Mouse (Mus musculus): ENCODE data around the gene Bach2. TPM values are rescaled to one million over a fixed set of nuclear protein-coding genes. Genes with fewer than 3 reads are reported as not detected.

Gene Bach2
- polyA plus RNA-seq, 1 experiment from 2014 or later = 21.9 TPM

DNA sequence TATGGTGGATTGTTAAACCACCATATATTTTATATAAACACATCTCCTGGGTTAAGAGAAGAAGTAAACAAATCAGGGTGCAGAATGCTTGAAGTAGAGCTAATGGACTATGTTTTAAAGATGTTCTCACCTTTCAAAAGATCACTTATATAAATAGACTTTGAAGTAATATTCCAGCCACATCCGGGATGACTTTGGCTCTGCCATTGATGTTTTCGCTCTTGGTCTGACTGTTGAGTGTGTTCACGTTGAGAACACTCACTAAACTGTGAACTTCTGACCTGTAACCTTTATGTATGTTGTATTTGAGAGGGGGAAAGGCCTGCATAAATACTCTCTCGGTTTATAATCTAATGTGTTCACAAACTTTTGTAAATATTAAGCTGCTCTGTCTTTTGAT lies 20.2 kb upstream of the Bach2 start:
- WGBS = 92% methylated on average over 4 of the region's 4 CpGs
- no peak for DNase-seq (ENCODE audit: low spot score)

DNA sequence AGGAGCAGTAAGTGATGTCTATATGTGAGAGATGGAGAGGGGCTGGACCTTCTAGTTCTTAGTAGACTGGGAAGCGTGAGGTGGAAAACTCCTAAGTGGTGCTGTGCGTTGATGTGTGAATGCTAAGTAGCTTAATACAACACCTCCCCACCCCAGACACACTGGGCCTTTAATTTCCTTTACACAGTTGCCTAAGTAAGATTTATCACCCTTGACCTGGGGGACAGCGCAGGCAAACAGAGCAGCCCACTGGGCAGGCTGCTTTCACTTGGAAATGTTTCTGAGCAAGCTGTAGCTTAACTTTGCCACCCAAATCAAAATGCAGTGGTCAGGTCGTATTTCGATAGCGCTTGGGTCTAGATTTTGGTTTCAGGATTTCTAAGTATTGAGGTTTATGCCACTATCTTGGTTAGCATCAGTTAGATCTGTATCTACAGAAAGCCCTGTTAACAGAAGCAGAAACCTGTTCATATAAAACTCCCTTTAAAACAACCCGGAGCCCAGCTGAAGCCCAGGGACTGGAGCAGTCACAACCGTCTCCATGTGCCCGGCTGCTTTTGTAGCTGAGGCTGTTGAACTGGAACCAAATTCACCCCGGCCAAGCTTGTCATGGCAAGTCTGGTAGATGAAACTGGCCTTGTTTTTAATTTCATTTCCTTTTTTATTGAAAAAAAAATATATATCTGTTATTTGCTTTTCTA lies 19.0 kb upstream of the Bach2 start:
- Histone ChIP-seq H3K4me3 (ENCODE audit: low read depth, low read length) (no peak overlapping the region), H3K27me3 (replicated peaks; ENCODE audit: control insufficient read depth, insufficient read depth, low read length) (no peaks in the 10 kb centered on the region), H3K27ac (ENCODE audit: low read depth, low read length) (peak overlapping the region; percentile 21; the same call in 1 of the 2 replicates), H3K4me1 (ENCODE audit: control insufficient read depth, insufficient read depth, low read length) (peaks cover 10% of the 10 kb centered on the region), H3K9me3 (replicated peaks; ENCODE audit: control insufficient read depth, low read length) (no peaks in the 10 kb centered on the region), H3K4me2 (ENCODE audit: low read length) (no peak overlapping the region), H3K9ac (ENCODE audit: low read length) (no peak overlapping the region), H3K36me3 (ENCODE audit: control insufficient read depth, insufficient read depth, low read length) (no peaks in the 10 kb centered on the region)
- DNase-seq (ENCODE audit: low spot score) (no peak), ATAC-seq (no peak)
- WGBS = 52% methylated on average over 10 of the region's 10 CpGs

More for the DNA sequence above, 20.2 kb upstream of the Bach2 start:
- Histone ChIP-seq H3K9me3 (replicated peaks; ENCODE audit: control insufficient read depth, low read length) (no peaks in the 10 kb centered on the region), H3K4me1 (ENCODE audit: control insufficient read depth, insufficient read depth, low read length) (peaks cover 10% of the 10 kb centered on the region), H3K4me2 (ENCODE audit: low read length) (no peak overlapping the region), H3K9ac (ENCODE audit: low read length) (no peak overlapping the region), H3K27ac (ENCODE audit: low read depth, low read length) (no peak overlapping the region), H3K27me3 (replicated peaks; ENCODE audit: control insufficient read depth, insufficient read depth, low read length) (no peaks in the 10 kb centered on the region), H3K36me3 (ENCODE audit: control insufficient read depth, insufficient read depth, low read length) (no peaks in the 10 kb centered on the region), H3K4me3 (ENCODE audit: low read depth, low read length) (no peak overlapping the region)
- ATAC-seq = no peak

DNA sequence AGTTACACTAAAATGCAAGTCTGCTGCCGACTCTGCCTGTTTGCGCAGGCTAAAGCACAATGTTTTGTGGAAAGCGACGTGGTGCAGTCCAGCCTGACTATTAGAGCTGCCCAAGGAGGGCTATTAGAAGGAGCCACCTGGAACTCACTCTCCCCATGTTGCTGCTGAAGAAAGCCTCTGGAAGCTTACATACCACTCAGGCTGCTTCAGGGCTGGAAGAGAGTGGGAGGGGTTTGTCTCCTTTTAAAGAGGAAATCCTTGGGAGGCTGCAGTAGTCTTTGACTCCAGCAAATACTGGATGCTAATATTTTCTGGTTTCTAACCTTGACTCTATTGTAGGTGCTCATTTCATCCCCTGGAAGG lies 18.5 kb upstream of the Bach2 start:
- Histone ChIP-seq H3K9ac (ENCODE audit: low read length) (no peak overlapping the region), H3K4me3 (ENCODE audit: low read depth, low read length) (no peak overlapping the region), H3K36me3 (ENCODE audit: control insufficient read depth, insufficient read depth, low read length) (no peaks in the 10 kb centered on the region), H3K27me3 (replicated peaks; ENCODE audit: control insufficient read depth, insufficient read depth, low read length) (no peaks in the 10 kb centered on the region), H3K9me3 (replicated peaks; ENCODE audit: control insufficient read depth, low read length) (no peaks in the 10 kb centered on the region), H3K4me1 (ENCODE audit: control insufficient read depth, insufficient read depth, low read length) (peaks cover 10% of the 10 kb centered on the region), H3K4me2 (ENCODE audit: low read length) (no peak overlapping the region), H3K27ac (ENCODE audit: low read depth, low read length) (peak overlapping the region; percentile 21; the same call in 1 of the 2 replicates)
- WGBS = 63% methylated on average over 4 of the region's 4 CpGs
- no peak for ATAC-seq
- no peak for DNase-seq (ENCODE audit: low spot score)

DNA sequence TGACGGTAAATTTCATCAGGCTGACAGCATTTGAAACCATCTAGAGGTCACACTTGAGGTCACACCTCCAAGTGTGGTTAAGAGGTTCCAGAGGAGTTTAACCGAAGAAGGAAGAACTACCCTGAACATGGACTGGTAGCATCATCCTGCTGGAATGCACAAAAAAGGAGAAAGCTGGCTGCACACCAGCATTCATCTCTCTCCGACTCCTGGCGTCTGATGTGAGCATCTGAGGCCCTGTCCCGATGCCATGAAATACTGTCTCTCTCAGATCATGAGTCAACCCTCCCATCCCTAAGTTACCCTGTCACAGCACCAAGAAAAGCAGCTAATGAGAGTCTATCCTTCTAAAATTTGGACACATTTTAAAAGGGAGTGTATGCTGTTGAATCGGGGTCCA lies 17.6 kb upstream of the Bach2 start:
- peak; percentile 67 for DNase-seq (ENCODE audit: low spot score)
- Histone ChIP-seq H3K4me3 (ENCODE audit: low read depth, low read length) (no peak overlapping the region), H3K36me3 (ENCODE audit: control insufficient read depth, insufficient read depth, low read length) (no peaks in the 10 kb centered on the region), H3K4me2 (ENCODE audit: low read length) (no peak overlapping the region), H3K27me3 (replicated peaks; ENCODE audit: control insufficient read depth, insufficient read depth, low read length) (no peaks in the 10 kb centered on the region), H3K27ac (ENCODE audit: low read depth, low read length) (no peak overlapping the region), H3K9me3 (replicated peaks; ENCODE audit: control insufficient read depth, low read length) (no peaks in the 10 kb centered on the region), H3K4me1 (ENCODE audit: control insufficient read depth, insufficient read depth, low read length) (peaks cover 10% of the 10 kb centered on the region), H3K9ac (ENCODE audit: low read length) (no peak overlapping the region)
- ATAC-seq = no peak
- WGBS = 72% methylated on average over 6 of the region's 6 CpGs

DNA sequence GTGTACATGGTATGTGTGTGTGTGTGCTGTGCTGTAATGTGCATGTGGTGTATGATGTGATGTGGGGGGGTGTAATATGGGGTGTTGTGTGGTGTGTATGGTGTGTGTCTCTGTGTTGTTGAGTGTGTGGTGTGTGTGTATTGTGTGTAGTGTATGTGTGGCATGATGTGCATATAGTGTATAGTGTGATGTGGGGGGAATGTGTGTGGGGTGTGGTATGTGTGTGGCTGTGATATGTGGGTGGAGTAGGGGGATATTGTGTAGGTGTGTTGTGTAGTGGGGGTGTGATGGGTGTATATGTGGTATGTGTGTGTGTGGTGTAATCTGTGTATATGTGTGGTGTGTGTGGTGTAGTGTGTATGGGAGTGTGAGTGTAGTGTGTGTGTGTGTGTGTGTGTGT lies 15.0 kb upstream of the Bach2 start:
- Histone ChIP-seq H3K4me1 (ENCODE audit: control insufficient read depth, insufficient read depth, low read length) (peaks cover 12% of the 10 kb centered on the region), H3K4me2 (ENCODE audit: low read length) (no peak overlapping the region), H3K27ac (ENCODE audit: low read depth, low read length) (no peak overlapping the region), H3K4me3 (ENCODE audit: low read depth, low read length) (no peak overlapping the region), H3K9me3 (replicated peaks; ENCODE audit: control insufficient read depth, low read length) (no peaks in the 10 kb centered on the region), H3K36me3 (ENCODE audit: control insufficient read depth, insufficient read depth, low read length) (no peaks in the 10 kb centered on the region), H3K9ac (ENCODE audit: low read length) (no peak overlapping the region), H3K27me3 (replicated peaks; ENCODE audit: control insufficient read depth, insufficient read depth, low read length) (no peaks in the 10 kb centered on the region)
- DNase-seq (ENCODE audit: low spot score) = no peak
- no peak for ATAC-seq

DNA sequence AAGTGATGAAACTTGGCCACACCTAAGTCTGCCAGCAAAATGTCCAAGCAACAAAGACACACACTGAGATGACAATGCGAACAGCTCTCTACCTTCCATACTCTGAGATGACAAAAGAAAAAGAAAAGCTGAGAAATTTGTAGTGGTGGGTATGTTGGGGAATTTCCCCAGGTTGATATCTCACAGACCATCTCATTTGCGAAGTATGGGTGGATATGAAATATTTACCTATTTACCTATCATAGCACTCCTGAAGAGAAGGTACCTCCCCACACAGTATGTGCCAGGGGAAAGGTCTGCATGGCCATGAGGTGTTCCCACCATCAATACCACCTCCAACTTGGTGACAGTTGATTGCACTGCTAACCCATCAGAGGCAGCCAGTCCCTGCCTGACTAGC lies 13.4 kb upstream of the Bach2 start:
- 93% methylated on average over 2 of the region's 2 CpGs for WGBS
- no peak overlapping the region for H3K4me3 ChIP-seq (ENCODE audit: low read depth, low read length)
- H3K4me2 ChIP-seq (ENCODE audit: low read length) = no peak overlapping the region
- H3K4me1 ChIP-seq (ENCODE audit: control insufficient read depth, insufficient read depth, low read length) = peaks cover 4% of the 10 kb centered on the region
- H3K36me3 ChIP-seq (ENCODE audit: control insufficient read depth, insufficient read depth, low read length) = no peaks in the 10 kb centered on the region
- ATAC-seq (no peak), DNase-seq (ENCODE audit: low spot score) (no peak)
- no peaks in the 10 kb centered on the region for H3K27me3 ChIP-seq (replicated peaks; ENCODE audit: control insufficient read depth, insufficient read depth, low read length)
- H3K9me3 ChIP-seq (replicated peaks; ENCODE audit: control insufficient read depth, low read length) = no peaks in the 10 kb centered on the region
- no peak overlapping the region for H3K9ac ChIP-seq (ENCODE audit: low read length)
- H3K27ac ChIP-seq (ENCODE audit: low read depth, low read length) = no peak overlapping the region

DNA sequence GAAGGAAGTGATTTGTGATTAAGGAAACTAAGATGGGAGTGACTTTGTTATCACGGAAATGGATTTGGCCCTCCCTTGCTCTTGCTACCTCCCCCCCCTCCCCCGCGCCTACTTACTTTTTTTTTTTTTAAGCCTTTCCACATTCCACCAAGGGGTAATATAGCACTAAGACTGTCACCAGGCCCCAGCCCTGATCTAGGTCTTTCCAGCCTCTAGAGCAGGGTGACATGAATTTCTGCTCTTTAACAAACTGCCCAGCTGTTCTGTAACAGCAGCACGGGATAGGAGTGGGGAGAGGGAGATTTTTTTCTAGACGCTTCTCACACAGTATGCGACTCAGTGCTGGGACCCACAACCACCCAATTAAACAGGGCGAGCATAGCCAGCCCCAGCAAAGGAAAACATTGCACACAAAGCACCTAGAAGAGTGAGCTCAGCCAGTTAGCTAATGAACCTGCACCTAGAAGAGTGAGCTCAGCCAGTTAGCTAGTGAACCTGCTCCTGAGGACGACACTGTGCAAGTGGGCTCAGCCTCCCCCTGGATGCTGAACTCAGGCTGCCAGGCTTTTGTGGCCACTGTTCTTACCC lies 10.5 kb upstream of the Bach2 start:
- no peaks in the 10 kb centered on the region for H3K27me3 ChIP-seq (replicated peaks; ENCODE audit: control insufficient read depth, insufficient read depth, low read length)
- WGBS = 47% methylated on average over 8 of the region's 8 CpGs
- no peak overlapping the region for H3K4me3 ChIP-seq (ENCODE audit: low read depth, low read length)
- 0 out of 2 replicates have a peak, but pooled peaks cover 2% of the 10 kb centered on the region for H3K4me1 ChIP-seq (ENCODE audit: control insufficient read depth, insufficient read depth, low read length)
- ATAC-seq = 0 out of 2 replicates have a peak, but pooled peaks have one; percentile 34
- no peaks in the 10 kb centered on the region for H3K9me3 ChIP-seq (replicated peaks; ENCODE audit: control insufficient read depth, low read length)
- H3K27ac ChIP-seq (ENCODE audit: low read depth, low read length) = no peak overlapping the region
- no peak overlapping the region for H3K4me2 ChIP-seq (ENCODE audit: low read length)
- H3K36me3 ChIP-seq (ENCODE audit: control insufficient read depth, insufficient read depth, low read length) = no peaks in the 10 kb centered on the region
- no peak overlapping the region for H3K9ac ChIP-seq (ENCODE audit: low read length)
- no peak for DNase-seq (ENCODE audit: low spot score)

DNA sequence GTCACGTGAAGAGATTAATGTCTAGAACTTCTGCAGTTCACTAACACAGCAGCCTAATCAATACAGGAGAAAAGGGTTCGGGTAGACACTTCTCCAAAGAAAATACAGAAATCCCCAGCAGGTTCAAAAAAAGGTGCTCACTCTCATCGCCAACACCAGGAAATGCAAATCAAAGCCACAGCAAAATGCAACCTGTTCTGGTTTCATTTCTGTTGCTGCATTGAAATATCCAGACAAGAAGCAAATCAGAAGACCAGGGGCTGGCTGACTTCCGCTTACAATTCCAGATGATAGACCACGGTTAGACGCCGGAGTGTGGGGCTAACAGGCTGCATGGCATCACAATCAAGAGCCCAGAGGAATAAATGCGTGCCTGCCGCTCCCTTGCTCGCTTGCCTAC lies 9.3 kb upstream of the Bach2 start:
- Histone ChIP-seq H3K4me1 (ENCODE audit: control insufficient read depth, insufficient read depth, low read length) (0 out of 2 replicates have a peak, but pooled peaks cover 2% of the 10 kb centered on the region), H3K4me3 (ENCODE audit: low read depth, low read length) (no peak overlapping the region), H3K9ac (ENCODE audit: low read length) (no peak overlapping the region), H3K9me3 (replicated peaks; ENCODE audit: control insufficient read depth, low read length) (no peaks in the 10 kb centered on the region), H3K36me3 (ENCODE audit: control insufficient read depth, insufficient read depth, low read length) (no peaks in the 10 kb centered on the region), H3K27ac (ENCODE audit: low read depth, low read length) (no peak overlapping the region), H3K27me3 (replicated peaks; ENCODE audit: control insufficient read depth, insufficient read depth, low read length) (no peaks in the 10 kb centered on the region), H3K4me2 (ENCODE audit: low read length) (no peak overlapping the region)
- no peak for ATAC-seq
- DNase-seq (ENCODE audit: low spot score) = no peak
- 90% methylated on average over 10 of the region's 10 CpGs for WGBS

DNA sequence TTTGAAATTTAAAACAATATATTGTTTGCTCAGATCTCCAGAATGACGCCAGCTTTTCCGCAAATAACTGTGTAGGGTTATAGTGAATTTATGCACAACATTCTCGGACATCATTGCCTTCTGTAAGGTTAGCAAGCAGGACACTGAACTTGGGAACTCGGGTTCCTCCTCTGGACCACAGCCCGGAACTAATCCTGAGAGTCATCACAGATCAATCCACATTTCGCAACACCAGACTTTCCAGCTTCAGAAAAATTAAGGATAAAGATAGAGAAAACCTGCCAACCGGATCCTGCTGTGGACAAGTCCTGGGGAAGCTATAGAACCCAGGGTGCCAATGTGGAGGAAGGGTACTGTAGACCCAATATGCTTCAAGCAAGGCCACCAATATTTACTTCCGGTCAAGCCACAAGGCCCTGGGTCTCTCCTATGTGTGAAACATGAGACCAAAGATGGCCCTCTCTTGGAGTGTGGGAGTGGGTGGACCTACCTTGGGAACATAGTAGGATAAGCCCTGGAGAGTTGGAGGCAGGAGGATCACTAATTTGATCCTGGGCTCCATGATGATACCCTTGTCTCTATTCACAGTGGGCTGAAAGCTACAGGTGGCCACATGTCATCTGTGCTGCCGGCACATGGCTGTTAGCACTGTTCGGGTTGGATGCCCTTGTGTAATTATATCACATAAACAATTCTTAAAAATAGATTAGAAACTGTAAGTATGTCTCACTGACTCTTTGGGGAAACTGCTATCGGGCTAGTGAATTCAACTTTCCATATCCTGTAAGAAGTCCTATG lies 7.1 kb upstream of the Bach2 start:
- 93% methylated on average over 11 of the region's 11 CpGs for WGBS
- no peak overlapping the region for H3K9ac ChIP-seq (ENCODE audit: low read length)
- H3K4me3 ChIP-seq (ENCODE audit: low read depth, low read length) = no peak overlapping the region
- DNase-seq (ENCODE audit: low spot score) (no peak), ATAC-seq (no peak)
- H3K27ac ChIP-seq (ENCODE audit: low read depth, low read length) = no peak overlapping the region
- H3K4me2 ChIP-seq (ENCODE audit: low read length) = no peak overlapping the region
- no peaks in the 10 kb centered on the region for H3K27me3 ChIP-seq (replicated peaks; ENCODE audit: control insufficient read depth, insufficient read depth, low read length)
- 0 out of 2 replicates have a peak, but pooled peaks cover 2% of the 10 kb centered on the region for H3K4me1 ChIP-seq (ENCODE audit: control insufficient read depth, insufficient read depth, low read length)
- H3K9me3 ChIP-seq (replicated peaks; ENCODE audit: control insufficient read depth, low read length) = no peaks in the 10 kb centered on the region
- H3K36me3 ChIP-seq (ENCODE audit: control insufficient read depth, insufficient read depth, low read length) = no peaks in the 10 kb centered on the region
